Mouse (Mus musculus) ES-Bruce4 (cell line): ENCODE data around the gene Fnbp1. TPM values are rescaled to one million over a fixed set of nuclear protein-coding genes. Genes with fewer than 3 reads are reported as not detected.

ENCODE experiments used
- H3K27ac ChIP-seq: 2 replicates; pipeline ENCODE4 v1.5.1; 2012; ENCODE audit warnings: low read length, inconsistent platforms; ENCODE audit not compliant: insufficient read depth
- H3K27me3 ChIP-seq: 2 replicates; pipeline ENCODE4 v1.6.1; 2012; ENCODE audit warnings: mild to moderate bottlenecking, low read length, inconsistent platforms; ENCODE audit not compliant: control insufficient read depth, poor library complexity, insufficient read depth, severe bottlenecking
- H3K36me3 ChIP-seq: 2 replicates; pipeline ENCODE4 v1.6.1; 2012; ENCODE audit warnings: inconsistent platforms, mild to moderate bottlenecking, low read length, moderate library complexity; ENCODE audit not compliant: control insufficient read depth, poor library complexity, insufficient read depth, severe bottlenecking
- H3K4me1 ChIP-seq: one replicate; pipeline ENCODE4 v1.8.1; 2011; ENCODE audit warnings: low read length; ENCODE audit not compliant: control insufficient read depth, insufficient read depth
- H3K4me3 ChIP-seq: 2 replicates; pipeline ENCODE4 v1.5.1; 2011; ENCODE audit warnings: low read depth, mild to moderate bottlenecking, low read length
- H3K9ac ChIP-seq: 2 replicates; pipeline ENCODE4 v1.6.1; 2012; ENCODE audit warnings: low read depth, mild to moderate bottlenecking, inconsistent platforms; ENCODE audit not compliant: poor library complexity, severe bottlenecking
- H3K9me3 ChIP-seq: replicated peaks from 2 replicates; pipeline ENCODE4 v1.6.1; 2012; ENCODE audit warnings: mild to moderate bottlenecking, low read length, inconsistent platforms; ENCODE audit not compliant: control insufficient read depth, poor library complexity, insufficient read depth, severe bottlenecking
- CTCF ChIP-seq: IDR thresholded peaks from one replicate; pipeline ENCODE4 v1.8.1; 2011; ENCODE audit warnings: low read depth, low read length
- EP300 ChIP-seq: IDR thresholded peaks from 2 replicates; pipeline ENCODE4 v1.6.1; 2011; ENCODE audit warnings: low read depth, low read length; ENCODE audit not compliant: insufficient read depth
- POLR2A ChIP-seq: IDR thresholded peaks from one replicate; pipeline ENCODE4 v1.8.1; 2011; ENCODE audit warnings: low read length; ENCODE audit not compliant: insufficient read depth
- polyA plus RNA-seq: library from polyadenylated mRNA; stranded (reverse); fragments of >200 nt; gene quantifications from 2 replicates; pipeline ENCODE4 v1.2.4, GENCODE M21; 2011; ENCODE audit warnings: low read depth; ENCODE audit not compliant: missing spikeins, insufficient read depth, insufficient read length

Fnbp1 gene
- polyA plus RNA-seq, 1 experiment, result 77.7 TPM

GRCm38 (mm10) chr2:31111685-31112084, 30.1 kb downstream of the Fnbp1 start:
- Histone ChIP-seq H3K9ac (no peak overlapping the region), H3K27me3 (no peaks in the 10 kb centered on the region), H3K9me3 (no peaks in the 10 kb centered on the region), H3K27ac (no peak overlapping the region), H3K36me3 (no peaks in the 10 kb centered on the region), H3K4me3 (no peak overlapping the region), H3K4me1 (peaks cover 7% of the 10 kb centered on the region)
- no peak for TF ChIP-seq POLR2A
- TF ChIP-seq CTCF, result no peak
- TF ChIP-seq EP300, result no peak

GRCm38 (mm10) chr2:31109960-31110548, 31.8 kb downstream of the Fnbp1 start:
- no peaks in the 10 kb centered on the region for H3K36me3 ChIP-seq
- no peaks in the 10 kb centered on the region for H3K9me3 ChIP-seq
- no peaks in the 10 kb centered on the region for H3K27me3 ChIP-seq
- H3K27ac ChIP-seq, result no peak overlapping the region
- H3K9ac ChIP-seq, result no peak overlapping the region
- no peak overlapping the region for H3K4me3 ChIP-seq
- TF ChIP-seq POLR2A (no peak), EP300 (0 out of 2 replicates have a peak, but pooled peaks have one; percentile 26), CTCF (no peak)
- peaks cover 11% of the 10 kb centered on the region for H3K4me1 ChIP-seq

DNA sequence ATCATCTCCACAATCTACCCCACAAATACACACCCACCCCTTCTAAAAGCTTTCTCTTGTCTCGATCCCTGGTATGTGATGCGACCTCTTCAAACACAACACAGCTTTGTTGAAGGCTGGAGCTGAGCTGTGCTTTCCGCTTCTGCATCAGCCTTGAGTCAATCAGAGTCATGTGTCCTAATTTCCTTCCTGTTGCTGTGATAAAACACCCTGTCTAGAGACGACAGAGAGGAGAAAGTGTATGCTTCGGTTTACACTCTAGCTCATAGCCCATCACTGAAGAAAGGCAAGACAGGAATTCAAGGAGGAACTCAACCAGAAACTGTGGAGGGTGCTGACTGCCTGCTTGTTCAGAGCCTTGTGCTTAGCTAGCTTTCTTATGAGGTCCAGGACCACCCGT, 33.6 kb downstream of the Fnbp1 start:
- no peaks in the 10 kb centered on the region for H3K27me3 ChIP-seq
- peaks cover 11% of the 10 kb centered on the region for H3K4me1 ChIP-seq
- H3K9me3 ChIP-seq, result no peaks in the 10 kb centered on the region
- H3K27ac ChIP-seq, result no peak overlapping the region
- no peak overlapping the region for H3K4me3 ChIP-seq
- H3K36me3 ChIP-seq, result peaks cover 3% of the 10 kb centered on the region; the same call in 1 of the 2 replicates
- H3K9ac ChIP-seq, result no peak overlapping the region
- TF ChIP-seq POLR2A (no peak), CTCF (no peak), EP300 (no peak)

DNA sequence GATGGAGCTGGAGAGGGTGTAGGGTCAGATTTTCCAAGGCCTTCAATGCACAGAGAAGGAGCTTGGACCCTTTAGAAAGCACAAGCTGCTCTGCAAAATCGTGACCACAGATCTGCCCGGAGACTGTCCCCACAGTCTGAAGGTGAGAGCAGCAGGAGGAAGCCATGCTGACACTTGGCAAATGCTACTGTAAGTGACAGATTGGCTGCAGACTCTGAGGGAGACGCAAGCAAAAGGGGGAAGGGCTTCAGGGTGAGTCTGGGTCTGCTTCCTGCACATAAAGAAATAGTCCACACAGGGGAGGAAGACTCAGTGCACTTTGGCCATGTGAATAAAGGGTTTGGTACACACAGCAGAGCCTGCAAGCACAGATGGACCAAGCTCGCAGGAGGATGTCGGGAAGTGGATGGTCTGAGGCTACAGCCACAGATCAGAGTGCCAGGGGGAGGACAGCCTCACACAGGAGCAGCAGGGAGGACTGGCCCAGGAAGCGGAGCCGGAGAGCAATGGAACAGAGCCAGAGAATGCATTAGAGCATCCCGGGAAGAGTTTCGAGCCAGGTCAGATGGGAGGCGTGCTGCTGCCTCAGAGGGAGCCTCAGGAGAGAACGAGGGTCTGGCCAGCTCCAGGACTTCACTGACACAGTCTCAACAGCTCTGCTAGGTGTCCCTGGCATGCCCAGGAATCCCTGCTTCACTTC, 35.0 kb downstream of the Fnbp1 start:
- Histone ChIP-seq H3K36me3 (peaks cover 3% of the 10 kb centered on the region; the same call in 1 of the 2 replicates), H3K27me3 (no peaks in the 10 kb centered on the region), H3K9me3 (no peaks in the 10 kb centered on the region), H3K4me1 (peaks cover 11% of the 10 kb centered on the region), H3K4me3 (no peak overlapping the region), H3K27ac (no peak overlapping the region), H3K9ac (no peak overlapping the region)
- no peak for TF ChIP-seq CTCF
- TF ChIP-seq EP300, result no peak
- TF ChIP-seq POLR2A, result no peak

GRCm38 (mm10) chr2:31106004-31106403, 35.8 kb downstream of the Fnbp1 start:
- peaks cover 3% of the 10 kb centered on the region; the same call in 1 of the 2 replicates for H3K36me3 ChIP-seq

DNA sequence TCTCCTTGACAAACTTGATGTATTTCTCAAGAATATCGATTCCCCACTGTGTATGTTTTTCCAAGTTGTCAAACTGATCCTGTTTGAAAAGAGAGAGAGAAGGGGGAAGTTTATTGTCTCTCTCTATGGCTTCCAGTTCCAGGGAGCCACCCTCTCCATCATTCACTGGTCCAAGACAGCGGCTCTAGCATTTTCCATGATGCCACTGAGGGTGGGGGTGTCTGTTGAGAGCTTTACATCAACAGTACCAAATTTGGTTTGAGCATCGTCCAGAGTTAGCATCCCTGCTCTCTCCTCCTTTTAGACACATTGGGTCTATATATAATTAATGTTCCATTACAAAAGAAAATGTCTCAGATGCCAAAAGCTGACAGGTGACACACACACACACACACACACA, 36.5 kb downstream of the Fnbp1 start:
- H3K9ac ChIP-seq, result no peak overlapping the region
- H3K4me1 ChIP-seq, result peaks cover 11% of the 10 kb centered on the region
- H3K27me3 ChIP-seq, result no peaks in the 10 kb centered on the region
- no peaks in the 10 kb centered on the region for H3K9me3 ChIP-seq
- TF ChIP-seq EP300, result no peak
- no peak for TF ChIP-seq POLR2A
- TF ChIP-seq CTCF, result no peak
- H3K4me3 ChIP-seq, result no peak overlapping the region
- no peak overlapping the region for H3K27ac ChIP-seq
- H3K36me3 ChIP-seq, result peaks cover 3% of the 10 kb centered on the region; the same call in 1 of the 2 replicates

More at GRCm38 (mm10) chr2:31106004-31106403, 35.8 kb downstream of the Fnbp1 start:
- H3K27me3 ChIP-seq, result no peaks in the 10 kb centered on the region
- TF ChIP-seq POLR2A (no peak), CTCF (no peak), EP300 (no peak)
- H3K9me3 ChIP-seq, result no peaks in the 10 kb centered on the region
- H3K4me1 ChIP-seq, result peaks cover 13% of the 10 kb centered on the region
- no peak overlapping the region for H3K27ac ChIP-seq
- no peak overlapping the region for H3K9ac ChIP-seq
- no peak overlapping the region for H3K4me3 ChIP-seq
